Mouse (Mus musculus) bone marrow macrophage, adult 2 months (primary cell): Measurements from ENCODE around the gene Prss16.

Experiments
- CTCF ChIP-seq: IDR thresholded peaks from 2 replicates; pipeline ENCODE4 v1.5.1; 2012; ENCODE audit warnings: low read depth, mild to moderate bottlenecking, low read length, moderate library complexity
- POLR2A ChIP-seq: IDR thresholded peaks from 2 replicates; pipeline ENCODE4 v1.6.1; 2012; ENCODE audit warnings: mild to moderate bottlenecking, low read depth, low read length, borderline replicate concordance

DNA sequence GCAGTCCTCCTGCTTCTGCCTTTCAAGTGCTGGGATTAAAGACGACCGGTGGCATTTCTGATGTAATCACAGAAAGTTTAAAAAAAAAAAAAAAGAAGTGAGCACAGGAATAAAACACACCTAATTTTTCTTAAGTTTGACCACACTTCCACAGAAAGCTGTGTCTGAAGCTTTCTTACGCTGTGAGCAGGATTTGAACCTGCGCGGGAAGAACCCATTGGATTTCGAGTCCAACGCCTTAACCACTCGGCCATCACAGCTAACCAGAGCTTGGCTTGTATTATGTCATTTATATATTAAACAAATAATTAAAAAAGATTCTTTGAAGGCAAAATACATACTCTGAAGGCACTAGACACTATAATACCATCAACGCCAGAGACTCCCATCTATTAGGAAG is 12.7 kb upstream of the Prss16 start:
- TF ChIP-seq POLR2A: no peak
- TF ChIP-seq CTCF: no peak
